Mouse (Mus musculus) myocyte (in vitro differentiated cells): ENCODE data around the gene Usp6nl.

Experiments
- CEBPB ChIP-seq: IDR thresholded peaks from 2 replicates; pipeline ENCODE4 v1.6.1; 2011; ENCODE audit warnings: mild to moderate bottlenecking, moderate library complexity; ENCODE audit not compliant: poor library complexity, insufficient read depth, severe bottlenecking
- E2F4 ChIP-seq: IDR thresholded peaks from one replicate; pipeline ENCODE4 v1.6.1; 2011; ENCODE audit warnings: mild to moderate bottlenecking, control low read depth, moderate library complexity; ENCODE audit not compliant: insufficient read depth
- POLR2A ChIP-seq: IDR thresholded peaks from one replicate; pipeline ENCODE4 v1.6.1; 2011; ENCODE audit warnings: low read depth, mild to moderate bottlenecking, control low read depth, moderate library complexity; ENCODE audit not compliant: insufficient read length
- TCF12 ChIP-seq: IDR thresholded peaks from one replicate; pipeline ENCODE4 v1.6.1; 2011; ENCODE audit warnings: mild to moderate bottlenecking, control low read depth; ENCODE audit not compliant: poor library complexity, insufficient read depth, severe bottlenecking

DNA sequence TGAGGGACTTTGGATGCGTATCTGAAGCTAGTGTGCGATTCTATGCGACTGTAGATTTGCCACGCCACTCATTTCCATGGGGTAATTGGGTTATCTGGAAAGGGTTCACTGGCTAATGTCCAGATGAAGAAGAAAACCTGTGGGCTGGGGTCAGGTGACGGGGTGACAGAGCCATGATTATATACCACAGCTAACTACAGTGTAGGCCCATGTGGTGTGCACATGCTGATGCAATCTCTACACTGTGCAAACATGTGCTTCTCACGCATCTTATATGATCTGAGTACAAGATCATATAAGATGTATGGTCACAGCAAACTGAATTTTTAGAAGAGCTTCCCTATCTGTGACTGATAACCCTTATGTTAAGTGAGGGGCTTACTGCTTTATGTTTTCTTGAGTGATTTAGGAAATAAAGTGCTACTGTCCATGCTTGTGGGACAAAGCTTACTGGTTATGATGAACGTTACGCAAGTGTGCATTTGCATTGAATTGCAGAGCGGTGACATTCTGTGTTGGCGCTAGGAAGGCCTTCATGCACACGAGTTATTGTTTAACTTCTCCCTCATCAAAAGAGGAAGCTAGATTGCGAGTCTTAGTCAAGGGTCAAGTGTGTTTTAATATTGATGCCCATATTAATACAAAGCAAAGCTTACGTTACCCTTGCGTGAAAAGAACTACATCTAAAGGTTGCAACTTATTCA is 12.7 kb downstream of the Usp6nl start:
- TF ChIP-seq POLR2A, result no peak
- no peak for TF ChIP-seq CEBPB
- no peak for TF ChIP-seq TCF12
- TF ChIP-seq E2F4, result no peak
